In genomic region chr2:31635281-31636137, GRCm38 (mm10) we compare ENCODE assay signal across 10 mouse cellular contexts. TPM values are rescaled to one million over a fixed set of nuclear protein-coding genes. Genes with fewer than 3 reads are reported as not detected.
A peak's percentile ranks its signal among the peaks of the same experiment; 100 is the strongest.
DNase-seq lines count a peak whose midpoint lies in the region; ATAC-seq lines count a peak whose summit lies in the region.
"Had no signal": no experiment of that assay in that cellular context is flagged by ENCODE, and none has a peak within 500 bp of the region (broad histone marks: within the 10 kb centered on the region; RNA-seq: fewer than 3 reads in every experiment).

No protein-coding gene starts in this region.

- H3K36me3 ChIP-seq in kidney, embryonic 15.5 days: no peaks in the 10 kb centered on the region
- H3K36me3 ChIP-seq in embryonic facial prominence, embryonic 11.5 days (replicated peaks; ENCODE audit: control insufficient read depth, insufficient read depth, low read depth, low read length): no peaks in the 10 kb centered on the region
- H3K36me3 ChIP-seq in intestine, embryonic 16.5 days (ENCODE audit: control insufficient read depth, insufficient read depth, low read length): no peaks in the 10 kb centered on the region
- no peaks in the 10 kb centered on the region for H3K36me3 ChIP-seq in neural tube, embryonic 15.5 days

- peaks cover 98% of the 10 kb centered on the region for H3K27me3 ChIP-seq in kidney, embryonic 15.5 days
- peaks cover 65% of the 10 kb centered on the region for H3K27me3 ChIP-seq in embryonic facial prominence, embryonic 11.5 days (ENCODE audit: control insufficient read depth, insufficient read depth, low read length)
- peaks cover 90% of the 10 kb centered on the region for H3K27me3 ChIP-seq in intestine, embryonic 16.5 days (replicated peaks; ENCODE audit: control insufficient read depth, insufficient read depth, low read length)
- peaks cover 98% of the 10 kb centered on the region for H3K27me3 ChIP-seq in neural tube, embryonic 15.5 days (replicated peaks)

- H3K4me2 ChIP-seq in kidney, embryonic 15.5 days: peak overlapping the region; percentile 46
- peak overlapping the region; percentile 33 for H3K4me2 ChIP-seq in embryonic facial prominence, embryonic 11.5 days (ENCODE audit: low read depth, low read length)
- H3K4me2 ChIP-seq in intestine, embryonic 16.5 days (ENCODE audit: low read depth, low read length): peak overlapping the region; percentile 37
- H3K4me2 ChIP-seq in neural tube, embryonic 15.5 days: peak overlapping the region; percentile 45

- no peak for DNase-seq in kidney, adult 11 months
- DNase-seq in embryonic facial prominence, embryonic 11.5 days (ENCODE audit: low spot score): peak; percentile 45
- no peak for DNase-seq in c-Kit-positive CD71-positive TER-119-positive erythroid progenitor cells, embryonic 14.5 days (ENCODE audit: low spot score)
- no peak for DNase-seq in adrenal gland, postnatal 4 days (ENCODE audit: low spot score in 2 of 2)
- no peak for DNase-seq in frontal cortex, postnatal 25 days (ENCODE audit: low spot score in 2 of 2)
- DNase-seq: cerebellum, postnatal 14 days had no signal

- no peak; the same call in 1 of the 2 replicates for ATAC-seq in kidney, embryonic 15.5 days (replicated peaks; ENCODE audit: low FRiP score)
- no peak for ATAC-seq in embryonic facial prominence, embryonic 11.5 days (replicated peaks; ENCODE audit: insufficient number of reproducible peaks, low FRiP score, low TSS enrichment, low read depth)
- ATAC-seq in intestine, embryonic 16.5 days: no peak
- no peak for ATAC-seq in neural tube, embryonic 15.5 days (ENCODE audit: low FRiP score)

- peaks cover 45% of the 10 kb centered on the region for H3K4me1 ChIP-seq in kidney, embryonic 15.5 days
- H3K4me1 ChIP-seq in embryonic facial prominence, embryonic 11.5 days (ENCODE audit: control insufficient read depth, insufficient read depth, low read length): peaks cover 10% of the 10 kb centered on the region
- peaks cover 24% of the 10 kb centered on the region for H3K4me1 ChIP-seq in intestine, embryonic 16.5 days (ENCODE audit: control insufficient read depth, insufficient read depth, low read length)
- H3K4me1 ChIP-seq in neural tube, embryonic 15.5 days: peaks cover 50% of the 10 kb centered on the region

- H3K27ac ChIP-seq in kidney, embryonic 15.5 days: no peak overlapping the region
- no peak overlapping the region for H3K27ac ChIP-seq in embryonic facial prominence, embryonic 11.5 days (replicated peaks; ENCODE audit: low read depth, low read length)
- H3K27ac ChIP-seq in intestine, embryonic 16.5 days (ENCODE audit: low read length): no peak overlapping the region
- H3K27ac ChIP-seq in neural tube, embryonic 15.5 days (replicated peaks): no peak overlapping the region

- H3K9me3 ChIP-seq in kidney, embryonic 15.5 days (replicated peaks): no peaks in the 10 kb centered on the region
- H3K9me3 ChIP-seq in embryonic facial prominence, embryonic 11.5 days (replicated peaks; ENCODE audit: control insufficient read depth, low read length): no peaks in the 10 kb centered on the region
- H3K9me3 ChIP-seq in intestine, embryonic 16.5 days (ENCODE audit: control insufficient read depth, low read length): no peaks in the 10 kb centered on the region
- no peaks in the 10 kb centered on the region for H3K9me3 ChIP-seq in neural tube, embryonic 15.5 days (replicated peaks)

- peak overlapping the region; percentile 20 for H3K4me3 ChIP-seq in kidney, embryonic 15.5 days (replicated peaks)
- 0 out of 2 replicates have a peak overlapping the region, but pooled peaks have one; percentile 5 for H3K4me3 ChIP-seq in embryonic facial prominence, embryonic 11.5 days (ENCODE audit: low read depth, low read length)
- H3K4me3 ChIP-seq in intestine, embryonic 16.5 days (ENCODE audit: low read length): peak overlapping the region; percentile 23
- peak overlapping the region; percentile 23 for H3K4me3 ChIP-seq in neural tube, embryonic 15.5 days (replicated peaks)

- no peak overlapping the region for H3K9ac ChIP-seq in kidney, embryonic 15.5 days
- H3K9ac ChIP-seq in embryonic facial prominence, embryonic 11.5 days (replicated peaks; ENCODE audit: low read length): no peak overlapping the region
- H3K9ac ChIP-seq in intestine, embryonic 16.5 days (ENCODE audit: low read depth, low read length): 0 out of 2 replicates have a peak overlapping the region, but pooled peaks have one; percentile 11
- H3K9ac ChIP-seq in neural tube, embryonic 15.5 days (replicated peaks): no peak overlapping the region

- under 1% methylated on average over 52 of the region's 52 CpGs for WGBS in kidney, embryonic 15.5 days
- WGBS in embryonic facial prominence, embryonic 11.5 days: under 1% methylated on average over 52 of the region's 52 CpGs
- under 1% methylated on average over 52 of the region's 52 CpGs for WGBS in intestine, embryonic 16.5 days
- WGBS in neural tube, embryonic 15.5 days: under 1% methylated on average over 52 of the region's 52 CpGs

RNA-seq across cellular contexts. Expression of gene Prdm12, which starts 4.3 kb away (rescaled TPM):
- not detected in 2 replicates for polyA plus RNA-seq in kidney, embryonic 15.5 days (2015; fragmentation: Nextera tagmentation; extraction: Ambion mirVana)
- 4.5 and 6.2 TPM in 2 replicates for polyA plus RNA-seq in embryonic facial prominence, embryonic 11.5 days (2014; fragmentation: Nextera tagmentation; extraction: Ambion mirVana)
- polyA plus RNA-seq in intestine, embryonic 16.5 days (2015; fragmentation: Nextera tagmentation; extraction: Ambion mirVana): not detected in 2 replicates
- 5.3 and 7.8 TPM in 2 replicates for polyA plus RNA-seq in neural tube, embryonic 15.5 days (2015; fragmentation: Nextera tagmentation; extraction: Ambion mirVana)
- not detected for total RNA-seq in adrenal gland, postnatal 4 days (2021)
- total RNA-seq: MEL had no signal

RNA-seq across cellular contexts. Expression of gene Exosc2, which starts 35.0 kb away (rescaled TPM):
- 75.7 and 77.7 TPM in 2 replicates for polyA plus RNA-seq in kidney, embryonic 15.5 days (2015; fragmentation: Nextera tagmentation; extraction: Ambion mirVana)
- 77.3 and 82.1 TPM in 2 replicates for polyA plus RNA-seq in embryonic facial prominence, embryonic 11.5 days (2014; fragmentation: Nextera tagmentation; extraction: Ambion mirVana)
- polyA plus RNA-seq in intestine, embryonic 16.5 days (2015; fragmentation: Nextera tagmentation; extraction: Ambion mirVana): 51.3 and 64.3 TPM in 2 replicates
- 40.3 and 47.1 TPM in 2 replicates for polyA plus RNA-seq in neural tube, embryonic 15.5 days (2015; fragmentation: Nextera tagmentation; extraction: Ambion mirVana)
- 10 to 100 TPM; 32.9 to 37.4 TPM for total RNA-seq in adrenal gland, postnatal 4 days (2021)

RNA-seq across cellular contexts. Expression of gene Abl1, which starts 52.7 kb away (rescaled TPM):
- 43.9 and 46.2 TPM in 2 replicates for polyA plus RNA-seq in kidney, embryonic 15.5 days (2015; fragmentation: Nextera tagmentation; extraction: Ambion mirVana)
- polyA plus RNA-seq in embryonic facial prominence, embryonic 11.5 days (2014; fragmentation: Nextera tagmentation; extraction: Ambion mirVana): 39.5 and 41.2 TPM in 2 replicates
- 25.1 and 26.2 TPM in 2 replicates for polyA plus RNA-seq in intestine, embryonic 16.5 days (2015; fragmentation: Nextera tagmentation; extraction: Ambion mirVana)
- 13.3 and 18.0 TPM in 2 replicates for polyA plus RNA-seq in neural tube, embryonic 15.5 days (2015; fragmentation: Nextera tagmentation; extraction: Ambion mirVana)
- total RNA-seq in adrenal gland, postnatal 4 days (2021): 100 to 1,000 TPM; 109 to 112 TPM
